ENCODE assay signal across 7 mouse cellular contexts in genomic region chr15:98993865-98994264, GRCm38 (mm10). TPM values are rescaled to one million over a fixed set of nuclear protein-coding genes. Genes with fewer than 3 reads are reported as not detected.
DNase-seq lines count a peak whose midpoint lies in the region; ATAC-seq lines count a peak whose summit lies in the region.

No protein-coding gene starts in this region.

- intact Hi-C loops in left cerebral cortex, postnatal 36 days (cut with DNase I) = loop anchor here (1.0 to 2.0 kb wide), 3 partner anchors 41 to 101 kb away; partner anchors contain the start of genes Gm49450, Tuba1a and Tuba1b

- peak; percentile 78 to 89 for DNase-seq in cerebellum, postnatal 4 days (ENCODE audit: low spot score in 2 of 2)
- peak; percentile 61 to 73 for DNase-seq in gastrocnemius, adult 8-10 months (ENCODE audit: low spot score in 2 of 2)
- DNase-seq in left cerebral cortex, postnatal 36 days (ENCODE audit: low spot score in 2 of 2) = peak; percentile 77 to 83
- peak; percentile 90 for DNase-seq in midbrain, embryonic 10.5 days (ENCODE audit: low spot score)
- peak; percentile 95 for DNase-seq in skeletal muscle tissue, adult 2 months (ENCODE audit: low read depth, low spot score)

- peaks cover 74% of the 10 kb centered on the region for H3K4me1 ChIP-seq in midbrain, embryonic 10.5 days

- no peaks in the 10 kb centered on the region for H3K27me3 ChIP-seq in midbrain, embryonic 10.5 days (ENCODE audit: low read depth, poor library complexity, severe bottlenecking)

- H3K36me3 ChIP-seq in midbrain, embryonic 10.5 days = peaks cover 9% of the 10 kb centered on the region

- peak overlapping the region; percentile 49 for H3K4me3 ChIP-seq in midbrain, embryonic 10.5 days

- H3K9me3 ChIP-seq in midbrain, embryonic 10.5 days (replicated peaks) = no peaks in the 10 kb centered on the region

- 4% methylated on average over 11 of the region's 11 CpGs for WGBS in midbrain, embryonic 10.5 days

- H3K27ac ChIP-seq in midbrain, embryonic 10.5 days (replicated peaks) = peak overlapping the region; percentile 95

- ATAC-seq in activated CD4-positive, CD25-positive, alpha-beta regulatory T cell, adult 4 months = peak; percentile 41
- ATAC-seq in inflammation-experienced regulatory T-cells, adult 6 months = peak; percentile 69

RNA-seq across cellular contexts. Expression of gene Tuba1c, which starts 35.8 kb away (rescaled TPM):
- polyA plus RNA-seq in activated CD4-positive, CD25-positive, alpha-beta regulatory T cell, adult 4 months (2017; shearing (Covaris generic)) = 100 to 1,000 TPM in 1 of 2 experiments, 10 to 100 TPM in 1; 98.3 to 120 TPM
- total RNA-seq in gastrocnemius, adult 8-10 months (2022) = 1 to 10 TPM; 5.7 to 7.8 (median 6.8) TPM
- polyA plus RNA-seq in inflammation-experienced regulatory T-cells, adult 6 months (2017; shearing (Covaris generic)) = 100 to 1,000 TPM in 1 of 3 experiments, 10 to 100 TPM in 2; 70.4 to 203 (median 83.7) TPM
- 10 to 100 TPM; 60.3 to 78.5 TPM for total RNA-seq in left cerebral cortex, postnatal 36 days (2021)
- 118 and 129 TPM in 2 replicates for polyA plus RNA-seq in midbrain, embryonic 10.5 days (2016; fragmentation: Nextera tagmentation; extraction: Ambion mirVana)

RNA-seq across cellular contexts. Expression of gene Tuba1a, which starts 40.4 kb away (rescaled TPM):
- polyA plus RNA-seq in activated CD4-positive, CD25-positive, alpha-beta regulatory T cell, adult 4 months (2017; shearing (Covaris generic)) = 100 to 1,000 TPM; 243 to 273 TPM
- 10 to 100 TPM; 12.6 to 24.0 (median 18.4) TPM for total RNA-seq in gastrocnemius, adult 8-10 months (2022)
- 100 to 1,000 TPM; 206 to 351 (median 217) TPM for polyA plus RNA-seq in inflammation-experienced regulatory T-cells, adult 6 months (2017; shearing (Covaris generic))
- total RNA-seq in left cerebral cortex, postnatal 36 days (2021) = 1,000 to 10,000 TPM in 1 of 2 experiments, 100 to 1,000 TPM in 1; 932 to 1,107 TPM
- 4,467 and 6,520 TPM in 2 replicates for polyA plus RNA-seq in midbrain, embryonic 10.5 days (2016; fragmentation: Nextera tagmentation; extraction: Ambion mirVana)

RNA-seq across cellular contexts. Expression of gene Gm49450, which starts 40.5 kb away (rescaled TPM):
- not detected for polyA plus RNA-seq in activated CD4-positive, CD25-positive, alpha-beta regulatory T cell, adult 4 months (2017; shearing (Covaris generic))
- total RNA-seq in gastrocnemius, adult 8-10 months (2022) = not detected
- polyA plus RNA-seq in inflammation-experienced regulatory T-cells, adult 6 months (2017; shearing (Covaris generic)) = not detected
- total RNA-seq in left cerebral cortex, postnatal 36 days (2021) = not detected
- polyA plus RNA-seq in midbrain, embryonic 10.5 days (2016; fragmentation: Nextera tagmentation; extraction: Ambion mirVana) = not detected in 2 replicates

RNA-seq across cellular contexts. Expression of gene Tuba1b, which starts 59.5 kb away (rescaled TPM):
- 100 to 1,000 TPM; 510 to 711 TPM for polyA plus RNA-seq in activated CD4-positive, CD25-positive, alpha-beta regulatory T cell, adult 4 months (2017; shearing (Covaris generic))
- 10 to 100 TPM; 12.6 to 24.6 (median 20.3) TPM for total RNA-seq in gastrocnemius, adult 8-10 months (2022)
- 100 to 1,000 TPM; 459 to 882 (median 544) TPM for polyA plus RNA-seq in inflammation-experienced regulatory T-cells, adult 6 months (2017; shearing (Covaris generic))
- total RNA-seq in left cerebral cortex, postnatal 36 days (2021) = 100 to 1,000 TPM; 509 to 602 TPM
- 2,448 and 2,588 TPM in 2 replicates for polyA plus RNA-seq in midbrain, embryonic 10.5 days (2016; fragmentation: Nextera tagmentation; extraction: Ambion mirVana)

Comparison
In these comparisons a context has a peak if more than half of its experiments do, and no peak if none do; other contexts are left out.
1. Peak in every context shown above with its lines: DNase-seq, ATAC-seq, H3K4me3 ChIP-seq and H3K27ac ChIP-seq.
2. RNA of gene Tuba1a, which starts 40.4 kb away (polyA plus RNA-seq): 4,467 to 6,520 TPM in midbrain, embryonic 10.5 days; 243 to 273 TPM in activated CD4-positive, CD25-positive, alpha-beta regulatory T cell, adult 4 months and 206 to 351 TPM in inflammation-experienced regulatory T-cells, adult 6 months; every median in the first group is over 10 times any median in the second.